Mouse (Mus musculus) heart, adult 11 months (tissue): Measurements from ENCODE around the gene Hsbp1.
"Not testable (repeated sequence)": the region's sequence is repeated elsewhere in the genome, so short reads cannot be mapped to it uniquely, and the experiment has no call there.

Source experiments
- DNase-seq: peaks from one replicate; pipeline ENCODE4 v3.0.0; 2022

Hsbp1 gene

GRCm38 (mm10) chr8:119344190-119344856, at the start of gene Hsbp1:
Gene Hsbp1 (plus strand): TSS chr8:119344488.
- peak; percentile 99 for DNase-seq

DNA sequence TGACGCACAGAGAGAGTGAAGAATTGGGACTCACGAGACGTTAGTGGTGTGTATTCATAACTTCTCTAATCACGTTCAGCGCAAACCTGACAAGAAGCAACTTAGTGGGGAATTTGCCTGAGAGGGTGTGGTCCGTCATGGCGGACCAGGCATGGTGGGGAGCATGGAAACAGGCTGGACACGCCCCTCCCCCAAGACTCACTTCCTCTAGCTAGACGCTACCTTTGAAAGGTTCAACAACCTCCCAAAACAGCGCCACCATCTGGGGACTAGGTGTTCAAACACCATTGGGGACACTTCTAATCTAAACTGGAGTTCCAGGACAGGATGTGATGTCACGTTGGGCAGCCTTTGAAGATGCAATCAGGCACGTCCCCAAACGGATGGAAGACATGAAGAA, 48.8 kb upstream of the Hsbp1 start:
- DNase-seq = no peak

GRCm38 (mm10) chr8:119297752-119298151, 46.5 kb upstream of the Hsbp1 start:
- peak; percentile 83 for DNase-seq

- no peak for DNase-seq
Measured at GRCm38 (mm10) chr8:119300335-119300734, 44.0 kb upstream of the Hsbp1 start.

- peak; percentile 90 for DNase-seq
Measured at GRCm38 (mm10) chr8:119304196-119304595, 40.1 kb upstream of the Hsbp1 start.

- no peak for DNase-seq
Measured at GRCm38 (mm10) chr8:119311412-119311811, 32.9 kb upstream of the Hsbp1 start.

DNA sequence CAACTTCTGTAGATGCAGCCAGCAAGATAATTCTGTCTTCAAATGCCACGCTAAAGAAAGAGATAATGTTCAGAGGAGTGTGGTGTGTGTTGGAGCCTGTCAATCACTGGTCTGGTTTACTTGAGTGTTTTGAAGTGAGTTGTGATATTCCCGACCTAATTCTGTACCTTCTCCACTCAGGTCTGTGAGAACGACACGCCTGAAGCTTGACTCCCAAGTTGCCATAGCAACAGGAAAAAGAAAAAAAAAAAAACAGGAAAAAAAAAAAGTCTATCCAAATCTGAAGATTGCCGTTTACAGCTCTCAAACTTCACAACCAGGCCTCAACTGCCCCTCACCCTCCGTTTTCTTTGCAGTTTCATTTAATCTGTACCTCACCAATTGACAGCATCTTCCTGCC, 21.1 kb upstream of the Hsbp1 start:
- no peak for DNase-seq

DNA sequence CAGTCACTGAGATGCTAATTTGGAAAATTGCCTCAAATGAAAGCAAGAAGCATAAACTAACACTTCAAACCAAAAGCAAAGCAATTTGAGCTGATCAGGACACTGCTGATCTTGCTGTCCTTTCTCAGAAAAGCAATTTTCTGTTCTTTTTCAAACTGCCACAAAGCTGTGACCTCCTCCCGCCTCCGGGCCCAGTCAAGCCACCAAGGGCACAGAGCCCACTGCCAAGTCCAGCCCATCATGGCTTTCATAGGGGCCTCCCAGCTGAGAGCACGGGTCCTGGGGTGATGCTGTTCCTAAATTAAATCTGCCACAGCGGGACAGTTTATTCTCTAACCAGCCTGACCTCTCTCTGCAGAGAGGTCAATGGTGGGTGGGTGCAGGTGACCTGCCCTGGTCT, 4.7 kb upstream of the Hsbp1 start:
- DNase-seq = no peak

GRCm38 (mm10) chr8:119343606-119344005, 682 bp upstream of the Hsbp1 start:
- no peak for DNase-seq

DNA sequence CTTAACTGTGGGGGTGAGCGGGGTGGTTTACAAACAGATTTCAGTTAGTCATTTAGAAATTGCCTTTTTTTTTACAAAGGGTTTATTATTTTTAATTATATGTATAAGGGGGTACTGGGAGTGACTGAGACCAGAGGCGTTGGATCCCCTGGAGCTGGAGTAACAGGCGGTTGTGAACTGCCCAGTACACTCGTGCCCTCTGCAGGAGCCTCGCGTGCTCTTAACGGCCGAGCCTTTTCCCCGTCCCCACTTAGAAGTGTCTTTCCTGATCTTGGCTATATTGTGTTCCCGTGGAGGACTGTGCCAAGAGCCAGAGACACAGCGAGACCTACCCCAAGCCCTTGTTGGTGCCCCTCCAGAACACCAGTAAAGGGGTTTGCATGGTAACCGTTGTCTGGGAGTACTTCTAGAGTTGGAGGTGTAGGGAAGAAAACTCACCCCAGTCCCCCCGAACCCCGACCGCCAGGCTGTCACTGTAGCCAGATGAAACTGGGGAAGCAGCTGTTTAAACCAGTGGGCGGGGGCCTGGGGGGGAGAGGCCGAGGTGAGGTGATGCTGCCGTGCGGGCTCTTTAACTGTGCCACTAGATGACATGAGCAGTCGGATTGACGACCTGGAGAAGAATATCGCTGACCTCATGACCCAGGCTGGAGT, 868 bp downstream of the Hsbp1 start:
- no peak for DNase-seq

DNA sequence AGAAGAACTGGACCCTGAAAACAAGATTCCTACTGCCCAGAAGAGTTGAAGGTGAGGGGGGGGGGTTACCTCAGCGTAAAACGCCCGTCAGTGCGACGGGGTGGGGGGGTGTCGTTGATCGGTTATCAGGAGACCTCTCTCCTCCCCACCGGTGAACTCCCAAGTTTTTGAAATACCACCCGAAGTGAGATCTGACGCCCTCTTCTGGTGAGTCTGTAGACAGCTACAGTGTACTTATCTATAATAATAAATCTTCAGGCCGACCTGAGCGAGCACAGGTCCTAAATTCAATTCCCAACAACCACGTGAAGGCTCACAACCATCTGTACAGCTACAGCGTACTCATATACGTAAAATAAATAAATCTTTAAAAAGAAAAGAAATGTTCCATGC, 1.4 kb downstream of the Hsbp1 start:
- DNase-seq = no peak

DNA sequence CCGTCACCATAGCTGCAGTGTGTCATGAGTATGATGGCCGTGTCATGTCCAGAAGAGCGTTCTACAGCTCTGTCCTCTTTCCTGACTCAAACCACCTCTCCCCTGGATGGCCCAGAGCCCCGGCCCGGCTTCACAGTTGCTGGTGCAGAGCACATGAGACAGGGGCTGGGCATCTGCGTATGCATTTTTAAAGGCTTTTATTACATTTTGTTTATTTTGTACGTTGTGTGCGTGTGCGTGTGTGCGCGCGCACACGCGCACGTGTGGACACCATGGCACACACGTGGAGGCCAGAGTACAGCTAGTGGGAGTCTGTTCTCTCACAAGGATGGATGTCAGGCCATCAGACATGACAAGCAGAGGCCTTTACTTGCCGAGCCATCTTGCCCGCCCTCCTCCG, 7.4 kb downstream of the Hsbp1 start:
- DNase-seq = no peak

GRCm38 (mm10) chr8:119352977-119353658, 8.8 kb downstream of the Hsbp1 start:
- DNase-seq = no peak

- DNase-seq = no peak
Measured at GRCm38 (mm10) chr8:119353659-119354023, 9.4 kb downstream of the Hsbp1 start.

DNA sequence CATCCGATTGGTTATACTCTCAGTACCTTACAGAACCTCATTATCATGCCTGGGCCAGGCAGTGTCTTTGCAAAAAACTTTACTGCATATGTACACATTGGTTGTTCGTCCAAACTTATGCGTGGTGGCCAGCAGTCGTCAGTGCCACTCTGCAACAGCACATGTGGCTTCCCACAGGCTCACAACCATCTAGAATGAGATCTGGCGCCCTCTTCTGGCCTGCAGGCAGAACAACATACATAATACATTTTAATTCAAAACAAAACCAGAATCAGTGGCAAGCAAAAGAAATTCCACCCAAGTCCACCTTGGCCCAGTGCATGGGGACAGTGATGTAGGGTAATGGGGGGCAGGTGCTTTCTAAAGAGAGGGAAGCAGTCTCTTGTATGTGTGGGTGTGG, 12.3 kb downstream of the Hsbp1 start:
- DNase-seq = not testable (repeated sequence)

GRCm38 (mm10) chr8:119358175-119358574, 13.9 kb downstream of the Hsbp1 start:
- no peak for DNase-seq

DNA sequence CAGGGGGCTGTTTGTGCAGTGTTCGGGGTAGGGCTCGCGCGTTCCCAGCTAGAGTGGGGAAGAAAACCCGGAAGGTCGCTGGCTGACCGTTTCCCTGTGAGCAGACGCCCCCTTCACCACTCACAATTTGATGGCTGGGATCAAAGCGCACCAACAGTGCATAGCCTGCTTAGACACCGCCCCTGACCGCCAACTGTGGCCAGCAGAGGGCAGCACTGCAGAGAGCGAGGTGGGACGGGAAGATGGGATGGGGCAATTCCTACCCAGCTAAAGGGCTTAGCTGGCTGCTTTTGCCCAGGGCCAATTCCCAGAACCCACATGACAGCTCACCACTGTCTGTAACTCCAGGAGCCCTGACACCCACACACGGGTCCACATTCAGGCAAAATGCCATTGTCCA, 14.5 kb downstream of the Hsbp1 start:
- no peak for DNase-seq

DNA sequence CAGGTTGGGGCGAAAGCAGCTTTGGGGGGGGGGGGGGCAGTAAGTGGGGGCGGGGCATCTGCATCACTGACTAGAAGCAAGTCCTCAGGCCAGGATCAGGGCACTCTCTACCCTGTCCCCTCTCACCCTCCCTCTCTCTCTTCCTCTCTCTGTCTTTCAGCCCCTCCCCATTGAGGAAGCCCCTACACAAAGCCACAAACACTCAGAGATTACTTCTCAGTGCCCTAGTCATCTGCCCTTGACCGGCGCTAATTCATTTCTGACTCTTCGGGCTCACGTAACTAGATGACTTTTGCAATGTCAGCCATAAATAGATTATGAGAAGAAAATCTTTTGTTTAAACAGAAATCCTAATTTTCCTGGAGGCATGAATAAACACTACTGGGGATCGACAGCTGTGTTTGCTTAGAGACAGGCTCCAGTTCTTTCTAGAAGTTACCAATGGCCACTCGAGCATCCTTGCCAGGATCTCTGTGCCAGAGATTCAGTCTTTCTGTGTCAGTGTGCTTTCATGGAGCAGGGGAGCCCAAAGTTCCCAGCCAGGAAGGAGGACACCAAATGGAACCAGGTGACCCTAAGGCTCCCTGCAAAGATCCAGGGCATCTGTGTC, 16.5 kb downstream of the Hsbp1 start:
- no peak for DNase-seq

DNA sequence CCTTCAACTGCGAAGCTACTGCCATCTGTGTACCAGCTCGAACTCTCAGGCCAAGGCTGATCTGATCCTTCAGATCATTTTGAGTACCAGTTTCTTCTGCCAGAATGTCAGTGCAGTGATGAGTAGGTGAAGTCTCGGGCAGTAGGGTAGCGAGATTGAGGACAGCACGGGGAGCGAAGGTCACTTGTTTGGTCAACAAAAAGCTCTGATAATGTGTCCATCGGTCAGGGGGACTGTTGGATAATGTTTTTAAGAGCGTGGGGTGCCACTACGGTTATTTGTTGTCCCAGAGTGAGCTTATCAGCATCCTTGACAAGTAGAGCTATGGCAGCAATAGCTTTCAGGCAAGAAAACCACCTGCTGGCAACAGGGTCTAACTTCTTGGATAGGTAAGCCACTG, 30.4 kb downstream of the Hsbp1 start:
- not testable (repeated sequence) for DNase-seq

- DNase-seq = no peak
Measured at GRCm38 (mm10) chr8:119378476-119378875, 34.2 kb downstream of the Hsbp1 start.

- DNase-seq = no peak
Measured at GRCm38 (mm10) chr8:119380619-119381018, 36.3 kb downstream of the Hsbp1 start.

GRCm38 (mm10) chr8:119384478-119384877, 40.2 kb downstream of the Hsbp1 start:
- peak; percentile 91 for DNase-seq

DNA sequence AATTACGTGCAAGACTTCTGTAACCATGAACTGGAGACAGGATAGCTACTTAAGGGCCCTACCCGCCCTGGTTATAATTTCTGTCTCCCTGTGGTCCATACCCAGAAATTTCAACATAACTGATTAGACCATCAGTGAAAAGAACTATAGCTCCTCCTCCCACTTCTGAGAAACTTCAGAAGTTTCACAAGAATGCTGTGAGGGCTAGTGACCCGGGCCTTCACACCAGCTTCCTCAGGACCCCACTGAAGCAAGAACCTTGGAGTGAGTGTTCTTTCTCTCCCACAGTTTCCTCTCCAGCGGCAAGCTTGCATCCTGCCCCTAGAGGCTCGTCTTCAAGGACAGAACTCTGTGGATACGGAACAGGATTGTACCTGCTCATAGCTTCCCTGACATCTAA, 41.6 kb downstream of the Hsbp1 start:
- no peak for DNase-seq

DNA sequence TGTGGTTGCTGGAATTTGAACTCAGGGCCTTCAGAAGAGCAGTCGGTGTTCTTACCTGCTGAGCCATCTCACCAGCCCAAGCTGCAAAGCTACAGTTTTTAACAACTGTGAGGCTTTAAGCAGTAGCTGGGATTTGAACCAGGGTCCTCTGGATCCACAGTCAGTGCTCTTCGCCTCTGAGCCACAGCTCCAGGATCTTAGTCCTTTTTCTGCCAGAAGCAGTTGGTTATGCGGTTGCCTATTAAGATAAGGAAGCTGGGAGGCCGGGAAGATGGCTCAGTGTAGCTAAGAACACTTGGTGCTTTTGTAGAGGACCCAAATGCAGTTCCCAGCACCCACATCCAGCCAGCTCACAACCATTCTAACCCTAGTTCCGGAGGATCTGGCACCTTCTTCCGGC, 42.7 kb downstream of the Hsbp1 start:
- no peak for DNase-seq
